Mouse (Mus musculus) midbrain, postnatal 0 days (tissue): ENCODE data around the gene Trappc5. TPM values are rescaled to one million over a fixed set of nuclear protein-coding genes. Genes with fewer than 3 reads are reported as not detected.

ENCODE experiments used
- ATAC-seq: fragments of 200-750 bp; cut with Nextera tagmentation; 2 replicates; pipeline ENCODE4 v1.8.0; 2017; ENCODE audit warnings: moderate number of reproducible peaks, mild to moderate bottlenecking, moderate TSS enrichment, moderate library complexity; ENCODE audit not compliant: low FRiP score
- DNase-seq: peaks from one replicate; pipeline ENCODE4 v3.0.0-alpha.2; 2015; ENCODE audit warnings: low spot score
- H3K27ac ChIP-seq: fragments of 300-500 bp; sonication (generic); 2 replicates; pipeline ENCODE4 v1.5.1; 2014; ENCODE audit warnings: low read depth, mild to moderate bottlenecking, low read length, mixed read lengths
- H3K27me3 ChIP-seq: fragments of 300-500 bp; sonication (generic); 2 replicates; pipeline ENCODE4 v1.6.1; 2014; ENCODE audit warnings: low read length, control low read depth, mixed read lengths; ENCODE audit not compliant: insufficient read depth
- H3K36me3 ChIP-seq: fragments of 300-500 bp; sonication (generic); 2 replicates; pipeline ENCODE4 v1.6.1; 2014; ENCODE audit warnings: low read length, control low read depth, mixed read lengths; ENCODE audit not compliant: insufficient read depth
- H3K4me1 ChIP-seq: fragments of 300-500 bp; sonication (generic); 2 replicates; pipeline ENCODE4 v1.6.1; 2014; ENCODE audit warnings: mild to moderate bottlenecking, control low read depth, antibody characterized with exemption, low read length, mixed read lengths; ENCODE audit not compliant: insufficient read depth
- H3K4me2 ChIP-seq: fragments of 300-500 bp; sonication (generic); 2 replicates; pipeline ENCODE4 v1.6.1; 2014; ENCODE audit warnings: low read depth, mild to moderate bottlenecking, low read length, mixed read lengths; ENCODE audit not compliant: poor library complexity, severe bottlenecking
- H3K4me3 ChIP-seq: fragments of 300-500 bp; sonication (generic); 2 replicates; pipeline ENCODE4 v1.5.1; 2014; ENCODE audit warnings: low read depth, mild to moderate bottlenecking, low read length, moderate library complexity
- H3K9ac ChIP-seq: fragments of 300-500 bp; sonication (generic); replicated peaks from 2 replicates; pipeline ENCODE4 v1.6.1; 2014; ENCODE audit warnings: mild to moderate bottlenecking, low read length, moderate library complexity, mixed read lengths; ENCODE audit not compliant: poor library complexity, severe bottlenecking
- H3K9me3 ChIP-seq: fragments of 300-500 bp; sonication (generic); 2 replicates; pipeline ENCODE4 v1.6.1; 2016; ENCODE audit warnings: low read length, control low read depth
- CTCF ChIP-seq: IDR thresholded peaks from 2 replicates; pipeline ENCODE4 v1.5.1; 2016; ENCODE audit warnings: antibody characterized with exemption, mild to moderate bottlenecking
- WGBS: fragments of 180-500 bp; shearing (Covaris S2); extraction: QIAGEN DNeasy Blood & Tissue Kit; methylation state at CpG from one replicate; pipeline ENCODE4 v1.1.7; 2014; 5-methylcytosine and 5-hydroxymethylcytosine counted together
- polyA plus RNA-seq: library from polyadenylated mRNA; unstranded; fragments of >200 nt; fragmentation: Nextera tagmentation; extraction: Ambion mirVana; gene quantifications from 2 replicates; pipeline ENCODE4 v1.2.1, GENCODE M21; 2015
- total RNA-seq: library from RNA; depleted of rRNA; stranded (reverse); fragments of >200 nt; gene quantifications from 2 replicates; pipeline ENCODE4 v1.2.3, GENCODE M21; 2014

Gene Trappc5
- total and polyA plus RNA-seq, 2 experiments from 2014 or later: 59.7 to 68.3 TPM

DNA sequence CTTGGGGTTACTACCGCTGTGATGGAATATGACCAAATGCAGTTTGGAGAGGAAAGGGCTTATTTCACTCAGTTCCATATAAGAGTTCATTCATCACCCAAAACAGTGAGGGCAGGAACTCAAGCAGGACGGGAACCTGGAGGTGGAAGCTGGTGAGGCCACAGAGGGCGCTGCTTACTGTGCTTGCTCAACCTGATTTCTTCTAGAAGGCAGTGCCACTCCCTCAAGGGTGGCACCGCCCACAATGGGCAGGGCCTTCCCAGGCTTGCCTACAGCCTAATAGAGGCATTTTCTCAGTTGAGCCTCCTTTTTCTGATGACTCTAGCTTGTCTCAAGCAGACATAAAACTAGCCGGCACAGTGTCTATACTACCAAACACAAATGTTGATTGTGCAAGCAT lies 30.3 kb upstream of the Trappc5 start:
- TF ChIP-seq CTCF: no peak
- Histone ChIP-seq H3K27ac (no peak overlapping the region), H3K9ac (no peak overlapping the region), H3K4me2 (no peak overlapping the region), H3K4me1 (no peaks in the 10 kb centered on the region), H3K4me3 (no peak overlapping the region), H3K36me3 (no peaks in the 10 kb centered on the region), H3K27me3 (no peaks in the 10 kb centered on the region), H3K9me3 (no peaks in the 10 kb centered on the region)
- peak; percentile 10 for DNase-seq
- ATAC-seq: no peak
- 18% methylated on average over 5 of the region's 5 CpGs for WGBS

- ATAC-seq: no peak
- H3K4me1 ChIP-seq: no peaks in the 10 kb centered on the region
- H3K4me3 ChIP-seq: no peak overlapping the region
- no peak overlapping the region for H3K27ac ChIP-seq
- no peak for DNase-seq
- 87% methylated on average over 6 of the region's 6 CpGs for WGBS
- H3K4me2 ChIP-seq: no peak overlapping the region
- H3K27me3 ChIP-seq: no peaks in the 10 kb centered on the region
- no peak overlapping the region for H3K9ac ChIP-seq
- no peaks in the 10 kb centered on the region for H3K9me3 ChIP-seq
- TF ChIP-seq CTCF: no peak
- no peaks in the 10 kb centered on the region for H3K36me3 ChIP-seq
Observed at GRCm38 (mm10) chr8:3646824-3647531, 29.1 kb upstream of the Trappc5 start.

- Histone ChIP-seq H3K4me2 (no peak overlapping the region), H3K9me3 (no peaks in the 10 kb centered on the region), H3K9ac (no peak overlapping the region), H3K27me3 (no peaks in the 10 kb centered on the region), H3K27ac (no peak overlapping the region), H3K4me3 (no peak overlapping the region), H3K4me1 (no peaks in the 10 kb centered on the region), H3K36me3 (no peaks in the 10 kb centered on the region)
- DNase-seq: no peak
- 82% methylated on average over 4 of the region's 4 CpGs for WGBS
- TF ChIP-seq CTCF: no peak
- no peak for ATAC-seq
Observed at GRCm38 (mm10) chr8:3647561-3647960, 28.5 kb upstream of the Trappc5 start.

- H3K4me2 ChIP-seq: no peak overlapping the region
- H3K36me3 ChIP-seq: no peaks in the 10 kb centered on the region
- no peak overlapping the region for H3K4me3 ChIP-seq
- 69% methylated on average over 2 of the region's 2 CpGs for WGBS
- no peak overlapping the region for H3K9ac ChIP-seq
- no peak overlapping the region for H3K27ac ChIP-seq
- ATAC-seq (no peak), DNase-seq (no peak)
- no peaks in the 10 kb centered on the region for H3K27me3 ChIP-seq
- no peak for TF ChIP-seq CTCF
- no peaks in the 10 kb centered on the region for H3K9me3 ChIP-seq
- H3K4me1 ChIP-seq: no peaks in the 10 kb centered on the region
Observed at GRCm38 (mm10) chr8:3648268-3648667, 27.8 kb upstream of the Trappc5 start.

DNA sequence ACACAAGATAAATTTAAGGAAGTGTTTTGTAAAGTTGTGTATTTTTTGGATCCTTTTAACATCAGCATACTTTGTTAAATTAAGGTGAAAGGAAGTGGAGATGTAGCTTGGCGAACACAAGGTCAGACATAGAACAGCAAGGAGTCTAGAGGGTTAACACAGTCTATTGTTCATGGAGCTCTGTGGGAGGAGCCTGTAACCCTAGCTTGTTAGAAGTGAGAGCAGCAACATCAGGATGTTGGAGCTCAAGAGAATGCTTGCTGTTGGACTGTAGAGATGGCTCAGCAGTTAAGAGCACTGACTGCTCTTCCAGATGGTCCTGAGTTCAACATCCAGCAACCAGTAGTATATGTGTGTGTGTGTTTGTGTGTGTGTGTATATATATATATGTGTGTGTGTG lies 27.1 kb upstream of the Trappc5 start:
- TF ChIP-seq CTCF: no peak
- Histone ChIP-seq H3K27ac (no peak overlapping the region), H3K9me3 (no peaks in the 10 kb centered on the region), H3K9ac (no peak overlapping the region), H3K36me3 (no peaks in the 10 kb centered on the region), H3K4me3 (no peak overlapping the region), H3K4me1 (no peaks in the 10 kb centered on the region), H3K4me2 (no peak overlapping the region), H3K27me3 (no peaks in the 10 kb centered on the region)
- WGBS: 32% methylated on average over 1 of the region's 1 CpGs
- ATAC-seq (no peak), DNase-seq (no peak)

DNA sequence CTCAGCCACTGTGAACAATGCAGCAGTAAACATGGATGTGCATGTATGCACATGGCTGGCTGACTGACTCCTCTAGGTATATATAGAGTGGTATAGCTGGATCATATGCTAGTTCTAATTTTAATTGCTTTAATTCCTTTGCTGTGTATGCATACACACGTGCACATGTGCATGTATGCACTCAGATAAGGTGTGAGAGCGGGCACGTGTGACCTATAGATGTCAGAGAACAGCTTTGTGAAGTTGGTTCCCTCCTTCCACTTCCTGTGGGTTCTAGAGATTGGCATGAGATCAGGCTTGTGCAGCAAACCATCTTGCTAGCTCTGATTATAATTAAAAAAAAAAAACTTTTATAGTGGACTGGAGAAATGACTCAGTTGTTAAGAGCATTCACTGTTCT lies 23.3 kb upstream of the Trappc5 start:
- Histone ChIP-seq H3K4me2 (no peak overlapping the region), H3K9me3 (no peaks in the 10 kb centered on the region), H3K27ac (no peak overlapping the region), H3K4me1 (no peaks in the 10 kb centered on the region), H3K27me3 (no peaks in the 10 kb centered on the region), H3K9ac (no peak overlapping the region), H3K4me3 (no peak overlapping the region), H3K36me3 (no peaks in the 10 kb centered on the region)
- DNase-seq (no peak), ATAC-seq (no peak)
- WGBS: 66% methylated on average over 3 of the region's 3 CpGs
- no peak for TF ChIP-seq CTCF
